Mouse (Mus musculus) liver, embryonic 16.5 days (tissue): ENCODE measurements around the gene Cpox. TPM values are rescaled to one million over a fixed set of nuclear protein-coding genes. Genes with fewer than 3 reads are reported as not detected.
"Not testable (repeated sequence)": the region's sequence is repeated elsewhere in the genome, so short reads cannot be mapped to it uniquely, and the experiment has no call there.

Experiments
- ATAC-seq: fragments of 200-750 bp; cut with Nextera tagmentation; 2 replicates; pipeline ENCODE4 v1.8.0; 2017; ENCODE audit warnings: low read depth, mild to moderate bottlenecking, moderate number of reproducible peaks, moderate library complexity
- H3K27ac ChIP-seq: fragments of 300-500 bp; sonication (generic); 2 replicates; pipeline ENCODE4 v1.5.1; 2014; ENCODE audit warnings: mild to moderate bottlenecking, low read length
- H3K27me3 ChIP-seq: fragments of 300-500 bp; sonication (generic); 2 replicates; pipeline ENCODE4 v1.6.1; 2014; ENCODE audit warnings: low read depth, low read length, mixed read lengths; ENCODE audit not compliant: control insufficient read depth, insufficient read depth
- H3K36me3 ChIP-seq: fragments of 300-500 bp; sonication (generic); 2 replicates; pipeline ENCODE4 v1.6.1; 2014; ENCODE audit warnings: mild to moderate bottlenecking; ENCODE audit not compliant: control insufficient read depth, insufficient read depth
- H3K4me1 ChIP-seq: fragments of 300-500 bp; sonication (generic); 2 replicates; pipeline ENCODE4 v1.6.1; 2014; ENCODE audit warnings: low read depth, low read length, mixed read lengths; ENCODE audit not compliant: control insufficient read depth
- H3K4me2 ChIP-seq: fragments of 300-500 bp; sonication (generic); 2 replicates; pipeline ENCODE4 v1.6.1; 2014; ENCODE audit warnings: low read depth, low read length, mixed read lengths
- H3K4me3 ChIP-seq: fragments of 300-500 bp; sonication (generic); 2 replicates; pipeline ENCODE4 v1.5.1; 2014; ENCODE audit warnings: low read depth, mild to moderate bottlenecking, low read length
- H3K9ac ChIP-seq: fragments of 300-500 bp; sonication (generic); 2 replicates; pipeline ENCODE4 v1.6.1; 2014; ENCODE audit warnings: low read depth, low read length
- H3K9me3 ChIP-seq: fragments of 300-500 bp; sonication (generic); replicated peaks from 2 replicates; pipeline ENCODE4 v1.6.1; 2016; ENCODE audit warnings: low read length; ENCODE audit not compliant: control insufficient read depth
- WGBS: fragments of 180-500 bp; shearing (Covaris S2); extraction: QIAGEN DNeasy Blood & Tissue Kit; methylation state at CpG from one replicate; pipeline ENCODE4 v1.1.7; 2014; ENCODE audit not compliant: insufficient replicate concordance; 5-methylcytosine and 5-hydroxymethylcytosine counted together
- polyA plus RNA-seq: library from polyadenylated mRNA; unstranded; fragments of >200 nt; fragmentation: Nextera tagmentation; extraction: Ambion mirVana; gene quantifications from 2 replicates; pipeline ENCODE4 v1.2.1, GENCODE M21; 2015

The Cpox gene
- polyA plus RNA-seq, 1 experiment from 2014 or later: 399 TPM

- peak; percentile 9; the same call in 1 of the 2 replicates for ATAC-seq
- Histone ChIP-seq H3K9ac (peak overlapping the region; percentile 59), H3K4me1 (peaks cover 75% of the 10 kb centered on the region), H3K4me3 (no peak overlapping the region), H3K9me3 (no peaks in the 10 kb centered on the region), H3K27ac (peak overlapping the region; percentile 98), H3K4me2 (no peak overlapping the region; the same call in 1 of the 2 replicates), H3K36me3 (no peaks in the 10 kb centered on the region), H3K27me3 (no peaks in the 10 kb centered on the region)
- WGBS: 37% methylated on average over 5 of the region's 5 CpGs
These were observed 7.1 kb upstream of the Cpox start for GRCm38 (mm10) chr16:58663021-58663420.

DNA sequence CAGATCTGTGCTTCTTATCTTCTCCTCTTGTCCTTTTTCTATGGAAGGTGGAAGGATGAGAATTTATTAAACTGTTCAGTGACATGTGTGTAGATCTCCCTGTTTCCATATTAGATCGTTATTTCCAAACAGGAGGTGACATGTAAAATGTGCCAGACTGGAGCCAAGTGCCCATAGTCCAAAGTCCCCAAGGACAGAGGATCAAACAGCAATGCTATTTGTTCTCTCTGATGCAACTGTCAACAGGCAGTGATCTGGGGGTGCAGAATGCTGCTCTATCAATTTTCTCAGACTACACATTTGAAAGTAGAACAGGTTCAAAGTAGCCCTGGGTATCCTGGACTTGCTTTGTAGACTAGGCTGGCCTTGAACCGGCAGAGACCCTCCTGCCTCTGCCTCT is 6.3 kb upstream of the Cpox start:
- Histone ChIP-seq H3K27me3 (no peaks in the 10 kb centered on the region), H3K4me1 (peaks cover 71% of the 10 kb centered on the region), H3K4me2 (no peak overlapping the region), H3K4me3 (no peak overlapping the region), H3K36me3 (no peaks in the 10 kb centered on the region), H3K9me3 (no peaks in the 10 kb centered on the region), H3K9ac (peak overlapping the region; percentile 51), H3K27ac (peak overlapping the region; percentile 80)
- ATAC-seq: 0 out of 2 replicates have a peak, but pooled peaks have one; percentile 7
- WGBS: 78% methylated on average over 2 of the region's 2 CpGs

DNA sequence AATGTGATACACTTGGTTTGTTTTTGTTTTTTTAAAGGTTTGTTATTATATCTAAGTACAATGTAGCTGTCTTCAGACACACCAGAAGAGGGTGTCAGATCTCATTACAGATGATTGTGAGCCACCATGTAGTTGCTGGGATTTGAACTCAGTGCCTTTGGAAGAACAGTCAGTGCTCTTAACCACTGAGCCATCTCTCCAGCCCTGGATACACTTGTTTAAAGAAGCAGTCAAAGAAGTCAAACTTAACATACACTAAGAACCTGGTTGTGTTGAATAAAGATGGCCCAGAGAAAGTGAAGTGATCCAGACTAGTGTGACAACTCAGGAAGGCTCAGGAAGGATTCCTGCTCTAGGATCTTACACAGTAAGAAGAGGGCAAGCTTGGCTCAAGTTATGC is 5.0 kb upstream of the Cpox start:
- ATAC-seq, H3K36me3 ChIP-seq, H3K4me3 ChIP-seq, H3K27me3 ChIP-seq, H3K4me2 ChIP-seq, H3K9me3 ChIP-seq: not testable (repeated sequence)
- peak overlapping the region; percentile 76 for H3K27ac ChIP-seq
- 0 out of 2 replicates have a peak overlapping the region, but pooled peaks have one; percentile 30 for H3K9ac ChIP-seq
- peaks cover 73% of the 10 kb centered on the region for H3K4me1 ChIP-seq

DNA sequence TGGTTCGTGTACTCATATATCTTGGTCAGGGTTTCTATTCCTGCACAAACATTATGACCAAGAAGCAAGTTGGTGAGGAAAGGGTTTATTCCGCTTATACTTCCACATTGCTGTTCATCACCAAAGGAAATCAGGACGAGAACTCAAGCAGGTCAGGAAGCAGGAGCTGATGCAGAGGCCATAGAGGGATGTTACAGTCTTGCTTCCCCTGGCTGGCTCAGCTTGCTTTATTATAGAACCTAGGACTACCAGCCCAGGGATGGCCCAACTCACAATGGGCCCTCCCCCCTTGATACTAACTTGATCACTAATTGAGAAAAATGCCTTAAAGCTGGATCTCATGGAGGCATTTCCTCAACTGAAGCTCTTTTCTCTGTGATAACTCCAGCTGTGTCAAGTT is 3.4 kb upstream of the Cpox start:
- H3K27me3 ChIP-seq, ATAC-seq, H3K4me2 ChIP-seq, H3K9me3 ChIP-seq, H3K4me3 ChIP-seq, H3K27ac ChIP-seq, H3K9ac ChIP-seq, H3K36me3 ChIP-seq: not testable (repeated sequence)
- WGBS: 82% methylated on average over 3 of the region's 3 CpGs
- peaks cover 57% of the 10 kb centered on the region for H3K4me1 ChIP-seq

- H3K4me3 ChIP-seq: peak overlapping the region; percentile 97
- H3K27ac ChIP-seq: peak overlapping the region; percentile 99
- H3K36me3 ChIP-seq: peaks cover 12% of the 10 kb centered on the region
- peak overlapping the region; percentile 100 for H3K9ac ChIP-seq
- no peaks in the 10 kb centered on the region for H3K27me3 ChIP-seq
- H3K9me3 ChIP-seq: no peaks in the 10 kb centered on the region
- peaks cover 45% of the 10 kb centered on the region for H3K4me1 ChIP-seq
- no peak for ATAC-seq
- H3K4me2 ChIP-seq: peak overlapping the region; percentile 86
- WGBS: 41% methylated on average over 3 of the region's 3 CpGs
These were observed 1.5 kb upstream of the Cpox start for GRCm38 (mm10) chr16:58668586-58668985.

DNA sequence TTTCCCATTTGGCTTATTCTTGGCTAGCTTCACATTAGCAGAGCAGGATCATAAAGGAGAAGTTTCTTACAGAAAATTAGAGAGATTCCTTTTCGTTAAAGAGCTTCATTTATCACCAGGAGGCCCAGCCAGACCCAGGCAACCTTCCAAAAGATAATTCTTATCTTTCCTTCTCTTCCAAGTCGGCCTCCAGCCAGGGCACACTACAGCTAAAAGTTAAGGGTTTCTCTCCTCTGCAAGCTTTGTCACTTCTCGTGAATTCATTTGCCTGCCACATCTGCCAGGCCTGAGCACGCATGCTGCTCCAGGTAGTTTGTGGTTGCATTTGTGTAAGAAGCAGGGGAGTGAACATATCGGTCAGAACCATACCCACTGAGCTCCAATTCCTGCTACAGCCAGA is 828 bp upstream of the Cpox start:
- Histone ChIP-seq H3K9me3 (no peaks in the 10 kb centered on the region), H3K4me1 (peaks cover 46% of the 10 kb centered on the region), H3K9ac (peak overlapping the region; percentile 100), H3K27ac (peak overlapping the region; percentile 99), H3K4me2 (peak overlapping the region; percentile 86), H3K27me3 (no peaks in the 10 kb centered on the region), H3K36me3 (peaks cover 19% of the 10 kb centered on the region), H3K4me3 (peak overlapping the region; percentile 97)
- ATAC-seq: peak; percentile 35
- 11% methylated on average over 5 of the region's 5 CpGs for WGBS

DNA sequence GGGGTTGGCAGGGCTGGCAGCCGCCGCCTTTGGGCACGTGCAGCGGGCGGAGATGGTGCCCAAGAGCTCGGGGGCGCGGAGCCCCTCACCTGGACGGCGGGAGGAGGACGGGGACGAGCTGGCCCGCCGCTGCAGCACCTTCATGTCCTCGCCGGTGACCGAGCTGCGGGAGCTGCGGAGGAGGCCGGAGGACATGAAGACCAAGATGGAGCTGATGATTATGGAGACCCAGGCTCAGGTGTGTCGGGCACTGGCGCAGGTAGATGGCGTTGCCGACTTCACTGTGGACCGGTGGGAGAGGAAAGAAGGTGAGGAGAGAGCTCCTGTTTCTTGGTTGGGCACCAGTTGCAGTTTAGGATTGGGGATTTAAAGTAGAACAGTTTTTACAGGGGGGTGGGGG is 551 bp downstream of the Cpox start:
- no peaks in the 10 kb centered on the region for H3K27me3 ChIP-seq
- H3K9ac ChIP-seq: peak overlapping the region; percentile 100
- peak overlapping the region; percentile 50 for H3K4me2 ChIP-seq
- H3K27ac ChIP-seq: peak overlapping the region; percentile 99
- no peaks in the 10 kb centered on the region for H3K9me3 ChIP-seq
- under 1% methylated on average over 25 of the region's 25 CpGs for WGBS
- no peak for ATAC-seq
- peak overlapping the region; percentile 97 for H3K4me3 ChIP-seq
- H3K36me3 ChIP-seq: peaks cover 31% of the 10 kb centered on the region
- peaks cover 51% of the 10 kb centered on the region for H3K4me1 ChIP-seq

DNA sequence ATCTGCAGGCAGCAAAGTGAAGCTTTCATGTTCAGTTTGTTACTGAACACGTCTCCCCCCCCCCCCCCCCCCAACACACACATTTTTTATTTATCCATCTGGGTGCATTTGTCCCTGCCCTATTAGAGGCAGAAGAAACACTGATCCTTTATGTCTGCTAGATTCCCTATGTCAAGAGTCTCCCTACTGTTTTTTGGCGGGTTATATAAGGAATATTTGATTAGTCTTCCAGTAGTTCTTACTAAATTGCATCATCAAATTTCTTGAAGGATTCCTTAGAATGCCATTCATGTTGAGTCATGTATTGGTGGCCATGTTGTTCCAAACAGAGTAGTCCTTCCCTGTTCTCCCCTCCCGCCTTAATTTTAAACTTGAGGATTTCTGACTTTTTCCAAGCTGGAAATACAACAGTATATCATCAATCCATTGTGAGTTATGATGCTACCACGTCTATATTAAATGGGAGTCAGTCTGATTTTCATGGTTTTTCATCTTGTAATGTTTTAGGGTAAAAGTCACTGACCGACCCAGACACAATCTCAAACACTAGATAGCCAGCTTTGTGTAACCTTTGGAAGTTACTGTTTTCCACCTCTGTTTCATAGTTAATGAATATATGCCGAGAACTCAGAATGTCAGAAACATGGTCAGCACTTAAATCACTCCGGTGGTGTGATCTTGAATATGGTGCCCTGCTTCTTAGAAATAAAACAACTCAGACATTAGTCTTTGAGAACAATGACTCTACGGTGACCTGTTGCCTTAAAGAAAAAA is 1.3 kb downstream of the Cpox start:
- Histone ChIP-seq H3K27me3 (no peaks in the 10 kb centered on the region), H3K9me3 (no peaks in the 10 kb centered on the region), H3K4me3 (peak overlapping the region; percentile 97), H3K9ac (peak overlapping the region; percentile 100), H3K4me2 (peak overlapping the region; percentile 50; the same call in 1 of the 2 replicates), H3K4me1 (peaks cover 52% of the 10 kb centered on the region), H3K36me3 (peaks cover 38% of the 10 kb centered on the region), H3K27ac (peak overlapping the region; percentile 99)
- WGBS: 27% methylated on average over 8 of the region's 8 CpGs
- no peak for ATAC-seq

DNA sequence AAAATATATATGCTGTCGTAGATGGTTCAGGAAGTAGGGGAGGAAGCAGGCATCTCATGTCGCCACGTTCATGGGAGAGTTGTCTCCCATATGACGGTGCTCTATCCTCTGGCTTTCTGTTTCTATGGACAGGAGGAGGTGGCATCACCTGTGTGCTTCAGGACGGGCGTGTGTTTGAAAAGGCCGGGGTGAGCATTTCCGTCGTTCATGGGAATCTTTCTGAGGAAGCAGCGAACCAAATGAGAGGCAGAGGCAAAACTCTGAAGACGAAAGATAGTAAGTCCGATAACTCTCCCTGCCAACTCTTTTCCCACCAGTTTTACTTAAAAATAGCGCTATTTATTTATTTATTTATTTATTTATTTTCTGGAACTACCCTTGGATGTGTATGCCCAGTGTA is 2.3 kb downstream of the Cpox start:
- Histone ChIP-seq H3K36me3 (peaks cover 47% of the 10 kb centered on the region), H3K9ac (peak overlapping the region; percentile 100), H3K4me3 (peak overlapping the region; percentile 97), H3K4me2 (peak overlapping the region; percentile 65), H3K4me1 (peaks cover 51% of the 10 kb centered on the region), H3K27ac (peak overlapping the region; percentile 79), H3K9me3 (no peaks in the 10 kb centered on the region), H3K27me3 (no peaks in the 10 kb centered on the region)
- 41% methylated on average over 13 of the region's 13 CpGs for WGBS
- ATAC-seq: no peak
